In the genomic region with DNA sequence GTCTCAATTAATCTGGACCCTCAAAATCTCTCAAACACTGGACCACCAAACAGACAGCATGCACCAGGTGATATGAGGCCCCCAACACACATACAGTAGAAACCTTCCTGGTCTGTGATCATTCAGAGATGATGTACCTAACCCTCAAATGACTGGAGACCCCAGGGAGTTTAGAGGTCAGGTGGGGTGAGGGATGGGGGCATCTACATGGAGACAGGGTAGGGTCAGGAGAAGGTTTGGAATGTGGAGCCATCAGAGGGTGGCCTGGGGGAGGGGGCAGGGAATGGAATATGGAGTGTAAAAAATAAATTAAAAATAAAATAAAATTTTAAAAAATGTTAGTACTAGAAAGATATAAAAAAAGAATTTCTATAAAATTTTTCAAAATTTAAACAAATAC, we compare ENCODE assay signal across 21 mouse cellular contexts.
DNase-seq lines count a peak whose midpoint lies in the region; ATAC-seq and TF ChIP-seq lines count a peak whose summit lies in the region.
"Had no signal": no experiment of that assay in that cellular context is flagged by ENCODE, and none has a peak within 500 bp of the region (broad histone marks: within the 10 kb centered on the region; RNA-seq: fewer than 3 reads in every experiment).

No protein-coding gene starts in this region.

- no peaks in the 10 kb centered on the region for H3K4me1 ChIP-seq in hindbrain, embryonic 11.5 days (replicated peaks; ENCODE audit: control insufficient read depth, insufficient read depth, low read length)
- no peaks in the 10 kb centered on the region for H3K4me1 ChIP-seq in hindbrain, postnatal 0 days (ENCODE audit: insufficient read depth, low read length)
- no peaks in the 10 kb centered on the region for H3K4me1 ChIP-seq in midbrain, embryonic 11.5 days (ENCODE audit: control insufficient read depth, insufficient read depth, low read length)
- no peaks in the 10 kb centered on the region for H3K4me1 ChIP-seq in midbrain, postnatal 0 days (ENCODE audit: insufficient read depth, low read length)
- H3K4me1 ChIP-seq in neural tube, embryonic 11.5 days (ENCODE audit: control insufficient read depth, insufficient read depth, low read length): no peaks in the 10 kb centered on the region

- no peak overlapping the region for H3K9ac ChIP-seq in hindbrain, embryonic 11.5 days (ENCODE audit: low read depth, low read length)
- no peak overlapping the region for H3K9ac ChIP-seq in hindbrain, postnatal 0 days (replicated peaks; ENCODE audit: low read length)
- no peak overlapping the region for H3K9ac ChIP-seq in midbrain, embryonic 11.5 days (ENCODE audit: low read length)
- H3K9ac ChIP-seq in midbrain, postnatal 0 days (replicated peaks; ENCODE audit: low read length, poor library complexity, severe bottlenecking): no peak overlapping the region
- no peak overlapping the region for H3K9ac ChIP-seq in neural tube, embryonic 11.5 days (ENCODE audit: low read length)

- no peaks in the 10 kb centered on the region for H3K36me3 ChIP-seq in hindbrain, embryonic 11.5 days (ENCODE audit: control insufficient read depth, insufficient read depth, low read length)
- no peaks in the 10 kb centered on the region for H3K36me3 ChIP-seq in hindbrain, postnatal 0 days (ENCODE audit: insufficient read depth, low read length)
- H3K36me3 ChIP-seq in midbrain, embryonic 11.5 days (ENCODE audit: control insufficient read depth, insufficient read depth, low read length): no peaks in the 10 kb centered on the region
- no peaks in the 10 kb centered on the region for H3K36me3 ChIP-seq in midbrain, postnatal 0 days (ENCODE audit: insufficient read depth, low read length)
- no peaks in the 10 kb centered on the region for H3K36me3 ChIP-seq in neural tube, embryonic 11.5 days (ENCODE audit: control insufficient read depth, insufficient read depth, low read length)
- H3K36me3 ChIP-seq: G1E had no signal

- 0 out of 2 replicates have a peak, but pooled peaks have one; percentile 59 for ATAC-seq in hindbrain, embryonic 11.5 days (ENCODE audit: low FRiP score)
- ATAC-seq in hindbrain, postnatal 0 days: no peak
- no peak for ATAC-seq in midbrain, embryonic 11.5 days (ENCODE audit: low FRiP score)
- ATAC-seq in midbrain, postnatal 0 days (ENCODE audit: low FRiP score): no peak
- ATAC-seq in neural tube, embryonic 11.5 days (ENCODE audit: insufficient read depth, low FRiP score, low TSS enrichment): peak; percentile 52; the same call in 1 of the 2 replicates
- ATAC-seq: activated CD4-positive, CD25-positive, alpha-beta regulatory T cell, adult 4 months; CD4-positive, CD25-positive, alpha-beta regulatory T cell, adult 4 months; Patski had no signal

- H3K27ac ChIP-seq in hindbrain, embryonic 11.5 days (ENCODE audit: low read depth, low read length): no peak overlapping the region
- H3K27ac ChIP-seq in hindbrain, postnatal 0 days: no peak overlapping the region
- no peak overlapping the region for H3K27ac ChIP-seq in midbrain, embryonic 11.5 days (ENCODE audit: low read depth, low read length)
- H3K27ac ChIP-seq in midbrain, postnatal 0 days (ENCODE audit: low read depth, low read length): no peak overlapping the region
- H3K27ac ChIP-seq in neural tube, embryonic 11.5 days (ENCODE audit: low read depth, low read length): no peak overlapping the region

- no peak overlapping the region for H3K4me2 ChIP-seq in hindbrain, embryonic 11.5 days (replicated peaks; ENCODE audit: low read depth, low read length)
- H3K4me2 ChIP-seq in hindbrain, postnatal 0 days (ENCODE audit: low read depth, low read length): no peak overlapping the region
- H3K4me2 ChIP-seq in midbrain, embryonic 11.5 days: no peak overlapping the region
- H3K4me2 ChIP-seq in midbrain, postnatal 0 days (ENCODE audit: low read depth, low read length, poor library complexity, severe bottlenecking): no peak overlapping the region
- no peak overlapping the region for H3K4me2 ChIP-seq in neural tube, embryonic 11.5 days (ENCODE audit: low read depth)

- no peak overlapping the region for H3K4me3 ChIP-seq in hindbrain, embryonic 11.5 days (ENCODE audit: low read depth, low read length)
- no peak overlapping the region for H3K4me3 ChIP-seq in hindbrain, postnatal 0 days (ENCODE audit: low read length)
- no peak overlapping the region for H3K4me3 ChIP-seq in midbrain, embryonic 11.5 days (ENCODE audit: low read depth, low read length)
- no peak overlapping the region for H3K4me3 ChIP-seq in midbrain, postnatal 0 days (ENCODE audit: low read depth, low read length)
- H3K4me3 ChIP-seq in neural tube, embryonic 11.5 days (ENCODE audit: low read depth, low read length): no peak overlapping the region

- no peak for TF ChIP-seq CTCF in hindbrain, postnatal 0 days (IDR thresholded peaks at IDR 0.05; ENCODE audit: low read depth)
- no peak for TF ChIP-seq CTCF in midbrain, postnatal 0 days (IDR thresholded peaks at IDR 0.05)

- no peak for DNase-seq in hindbrain, embryonic 11.5 days (ENCODE audit: low spot score)
- DNase-seq in hindbrain, postnatal 0 days (ENCODE audit: low spot score): no peak
- DNase-seq in midbrain, embryonic 11.5 days (ENCODE audit: low spot score, missing footprints): peak; percentile 86
- DNase-seq in midbrain, postnatal 0 days (ENCODE audit: low spot score): no peak
- no peak for DNase-seq in neural tube, embryonic 11.5 days (ENCODE audit: low spot score)
- DNase-seq in neural tube, embryonic 10.5 days (ENCODE audit: extremely low spot score, low spot score): no peak
- DNase-seq: adrenal gland, adult 2 months; adrenal gland, adult 8-10 months; adrenal gland, postnatal 10 days; adrenal gland, postnatal 14 days; adrenal gland, postnatal 25 days; adrenal gland, postnatal 36 days; B cell, adult 2 months; cerebellum, adult 11 months; cerebellum, adult 11-12 months; cerebellum, adult 18-20 months had no signal

- H3K27me3 ChIP-seq in hindbrain, embryonic 11.5 days (ENCODE audit: control insufficient read depth, insufficient read depth, low read length): no peaks in the 10 kb centered on the region
- no peaks in the 10 kb centered on the region for H3K27me3 ChIP-seq in hindbrain, postnatal 0 days (ENCODE audit: insufficient read depth, low read length)
- H3K27me3 ChIP-seq in midbrain, embryonic 11.5 days (ENCODE audit: control insufficient read depth, insufficient read depth, low read length): no peaks in the 10 kb centered on the region
- no peaks in the 10 kb centered on the region for H3K27me3 ChIP-seq in midbrain, postnatal 0 days (ENCODE audit: insufficient read depth, low read length)
- H3K27me3 ChIP-seq in neural tube, embryonic 11.5 days (ENCODE audit: control insufficient read depth, insufficient read depth, low read length): no peaks in the 10 kb centered on the region
- H3K27me3 ChIP-seq: CH12.LX, Patski had no signal

- H3K9me3 ChIP-seq in hindbrain, embryonic 11.5 days (ENCODE audit: control insufficient read depth, low read length): no peaks in the 10 kb centered on the region
- no peaks in the 10 kb centered on the region for H3K9me3 ChIP-seq in hindbrain, postnatal 0 days (ENCODE audit: low read length)
- H3K9me3 ChIP-seq in midbrain, embryonic 11.5 days (ENCODE audit: control insufficient read depth, low read length): no peaks in the 10 kb centered on the region
- H3K9me3 ChIP-seq in midbrain, postnatal 0 days (ENCODE audit: low read length): no peaks in the 10 kb centered on the region
- no peaks in the 10 kb centered on the region for H3K9me3 ChIP-seq in neural tube, embryonic 11.5 days (ENCODE audit: control insufficient read depth, low read length)

Comparison
In these comparisons a context has a peak if more than half of its experiments do, and no peak if none do; other contexts are left out.
1. ATAC-seq: peak in hindbrain, embryonic 11.5 days (single experiment) and neural tube, embryonic 11.5 days (single experiment); none in hindbrain, postnatal 0 days (single experiment), midbrain, embryonic 11.5 days (single experiment) and midbrain, postnatal 0 days (single experiment).